Mouse (Mus musculus) embryonic facial prominence, embryonic 12.5 days (tissue): Measurements from ENCODE around the gene Tgfbr3. TPM values are rescaled to one million over a fixed set of nuclear protein-coding genes. Genes with fewer than 3 reads are reported as not detected.

ENCODE experiments used
- ATAC-seq: fragments of 200-750 bp; cut with Nextera tagmentation; 2 replicates; pipeline ENCODE4 v1.8.0; 2017; ENCODE audit not compliant: insufficient number of reproducible peaks, insufficient read depth, low FRiP score, low TSS enrichment
- H3K27ac ChIP-seq: fragments of 300-500 bp; sonication (generic); 2 replicates; pipeline ENCODE4 v1.5.1; 2016; ENCODE audit warnings: mild to moderate bottlenecking
- H3K27me3 ChIP-seq: fragments of 300-500 bp; sonication (generic); 2 replicates; pipeline ENCODE4 v1.6.1; 2016; ENCODE audit warnings: mild to moderate bottlenecking, moderate library complexity
- H3K36me3 ChIP-seq: fragments of 300-500 bp; sonication (generic); 2 replicates; pipeline ENCODE4 v1.6.1; 2016; ENCODE audit warnings: mild to moderate bottlenecking
- H3K4me1 ChIP-seq: fragments of 300-500 bp; sonication (generic); 2 replicates; pipeline ENCODE4 v1.6.1; 2016
- H3K4me2 ChIP-seq: fragments of 300-500 bp; sonication (generic); replicated peaks from 2 replicates; pipeline ENCODE4 v1.6.1; 2016; ENCODE audit warnings: mild to moderate bottlenecking, moderate library complexity
- H3K4me3 ChIP-seq: fragments of 300-500 bp; sonication (generic); 2 replicates; pipeline ENCODE4 v1.5.1; 2016; ENCODE audit warnings: mild to moderate bottlenecking
- H3K9ac ChIP-seq: fragments of 300-500 bp; sonication (generic); 2 replicates; pipeline ENCODE4 v1.6.1; 2016; ENCODE audit warnings: mild to moderate bottlenecking, moderate library complexity
- H3K9me3 ChIP-seq: fragments of 300-500 bp; sonication (generic); 2 replicates; pipeline ENCODE4 v1.6.1; 2016; ENCODE audit warnings: mild to moderate bottlenecking, moderate library complexity
- WGBS: fragments of 180-500 bp; shearing (Covaris S2); methylation state at CpG from one replicate; pipeline ENCODE4 v1.1.7; 2016; 5-methylcytosine and 5-hydroxymethylcytosine counted together
- polyA plus RNA-seq: library from polyadenylated mRNA; unstranded; fragments of >200 nt; fragmentation: Nextera tagmentation; extraction: Ambion mirVana; gene quantifications from 2 replicates; pipeline ENCODE4 v1.2.1, GENCODE M21; 2016

Gene Tgfbr3
- polyA plus RNA-seq, 1 experiment from 2014 or later = 25.3 TPM

- no peak for ATAC-seq
- Histone ChIP-seq H3K4me2 (no peak overlapping the region), H3K9me3 (no peaks in the 10 kb centered on the region), H3K27ac (peak overlapping the region; percentile 55; the same call in 1 of the 2 replicates), H3K4me3 (no peak overlapping the region), H3K9ac (no peak overlapping the region), H3K27me3 (no peaks in the 10 kb centered on the region), H3K36me3 (no peaks in the 10 kb centered on the region), H3K4me1 (peaks cover 23% of the 10 kb centered on the region)
- 75% methylated on average over 3 of the region's 3 CpGs for WGBS
Measured at GRCm38 (mm10) chr5:107099634-107100033, 189.8 kb downstream of the Tgfbr3 start.

GRCm38 (mm10) chr5:107099076-107099475 lies 190.4 kb downstream of the Tgfbr3 start:
- Histone ChIP-seq H3K4me2 (no peak overlapping the region), H3K4me1 (peaks cover 23% of the 10 kb centered on the region), H3K36me3 (no peaks in the 10 kb centered on the region), H3K4me3 (no peak overlapping the region), H3K9ac (no peak overlapping the region), H3K27me3 (no peaks in the 10 kb centered on the region), H3K27ac (peak overlapping the region; percentile 55; the same call in 1 of the 2 replicates), H3K9me3 (no peaks in the 10 kb centered on the region)
- no peak for ATAC-seq
- 49% methylated on average over 6 of the region's 6 CpGs for WGBS

- no peak overlapping the region for H3K9ac ChIP-seq
- H3K27me3 ChIP-seq = no peaks in the 10 kb centered on the region
- no peaks in the 10 kb centered on the region for H3K9me3 ChIP-seq
- H3K36me3 ChIP-seq = no peaks in the 10 kb centered on the region
- no peak overlapping the region for H3K4me2 ChIP-seq
- H3K27ac ChIP-seq = no peak overlapping the region
- peaks cover 23% of the 10 kb centered on the region for H3K4me1 ChIP-seq
- no peak for ATAC-seq
- no peak overlapping the region for H3K4me3 ChIP-seq
- WGBS = 74% methylated on average over 5 of the region's 5 CpGs
Measured at GRCm38 (mm10) chr5:107098007-107098406, 191.4 kb downstream of the Tgfbr3 start.

GRCm38 (mm10) chr5:107097314-107097713 lies 192.1 kb downstream of the Tgfbr3 start:
- no peak overlapping the region for H3K9ac ChIP-seq
- no peak overlapping the region for H3K27ac ChIP-seq
- H3K27me3 ChIP-seq = no peaks in the 10 kb centered on the region
- peaks cover 23% of the 10 kb centered on the region for H3K4me1 ChIP-seq
- H3K4me3 ChIP-seq = no peak overlapping the region
- ATAC-seq = no peak
- no peaks in the 10 kb centered on the region for H3K9me3 ChIP-seq
- H3K4me2 ChIP-seq = no peak overlapping the region
- whole genome bisulfite sequencing = 69% methylated on average over 7 of the region's 7 CpGs
- H3K36me3 ChIP-seq = no peaks in the 10 kb centered on the region

GRCm38 (mm10) chr5:107094233-107094632 lies 195.2 kb downstream of the Tgfbr3 start:
- H3K27ac ChIP-seq = no peak overlapping the region
- no peak overlapping the region for H3K4me3 ChIP-seq
- H3K4me1 ChIP-seq = peaks cover 12% of the 10 kb centered on the region
- H3K9me3 ChIP-seq = no peaks in the 10 kb centered on the region
- no peak for ATAC-seq
- no peaks in the 10 kb centered on the region for H3K36me3 ChIP-seq
- WGBS = 27% methylated on average over 5 of the region's 5 CpGs
- no peak overlapping the region for H3K9ac ChIP-seq
- H3K4me2 ChIP-seq = no peak overlapping the region
- H3K27me3 ChIP-seq = no peaks in the 10 kb centered on the region

GRCm38 (mm10) chr5:107093253-107093652 lies 196.2 kb downstream of the Tgfbr3 start:
- WGBS = 70% methylated on average over 3 of the region's 3 CpGs
- no peak for ATAC-seq
- Histone ChIP-seq H3K4me2 (no peak overlapping the region), H3K27ac (no peak overlapping the region), H3K27me3 (no peaks in the 10 kb centered on the region), H3K4me1 (peaks cover 12% of the 10 kb centered on the region), H3K9ac (no peak overlapping the region), H3K36me3 (no peaks in the 10 kb centered on the region), H3K4me3 (no peak overlapping the region), H3K9me3 (no peaks in the 10 kb centered on the region)

- H3K4me3 ChIP-seq = no peak overlapping the region
- H3K9ac ChIP-seq = no peak overlapping the region
- H3K36me3 ChIP-seq = no peaks in the 10 kb centered on the region
- WGBS = 75% methylated on average over 8 of the region's 8 CpGs
- no peak overlapping the region for H3K4me2 ChIP-seq
- ATAC-seq = no peak
- no peak overlapping the region for H3K27ac ChIP-seq
- H3K27me3 ChIP-seq = no peaks in the 10 kb centered on the region
- no peaks in the 10 kb centered on the region for H3K9me3 ChIP-seq
- H3K4me1 ChIP-seq = peaks cover 15% of the 10 kb centered on the region
Measured at GRCm38 (mm10) chr5:107092137-107092536, 197.3 kb downstream of the Tgfbr3 start.

- Histone ChIP-seq H3K27me3 (no peaks in the 10 kb centered on the region), H3K36me3 (no peaks in the 10 kb centered on the region), H3K9ac (no peak overlapping the region), H3K4me3 (no peak overlapping the region), H3K9me3 (no peaks in the 10 kb centered on the region), H3K4me2 (no peak overlapping the region), H3K4me1 (peaks cover 19% of the 10 kb centered on the region), H3K27ac (no peak overlapping the region)
- ATAC-seq = no peak
- 39% methylated on average over 5 of the region's 5 CpGs for WGBS
Measured at GRCm38 (mm10) chr5:107089966-107090365, 199.5 kb downstream of the Tgfbr3 start.

- Histone ChIP-seq H3K4me2 (peak overlapping the region; percentile 27; the same call in 1 of the 2 replicates), H3K9ac (no peak overlapping the region), H3K4me3 (no peak overlapping the region), H3K9me3 (no peaks in the 10 kb centered on the region), H3K4me1 (peaks cover 19% of the 10 kb centered on the region), H3K27ac (peak overlapping the region; percentile 85), H3K27me3 (no peaks in the 10 kb centered on the region), H3K36me3 (no peaks in the 10 kb centered on the region)
- peak; percentile 91 for ATAC-seq
- WGBS = 27% methylated on average over 12 of the region's 12 CpGs
Measured at GRCm38 (mm10) chr5:107087829-107088808, 201.3 kb downstream of the Tgfbr3 start.

- no peaks in the 10 kb centered on the region for H3K36me3 ChIP-seq
Measured at GRCm38 (mm10) chr5:107087291-107087690, 202.1 kb downstream of the Tgfbr3 start.

GRCm38 (mm10) chr5:107086166-107086565 lies 203.3 kb downstream of the Tgfbr3 start:
- whole genome bisulfite sequencing = 80% methylated on average over 5 of the region's 5 CpGs
- Histone ChIP-seq H3K9me3 (no peaks in the 10 kb centered on the region), H3K27me3 (no peaks in the 10 kb centered on the region), H3K27ac (no peak overlapping the region), H3K4me1 (peaks cover 27% of the 10 kb centered on the region), H3K4me3 (no peak overlapping the region), H3K9ac (no peak overlapping the region), H3K36me3 (no peaks in the 10 kb centered on the region), H3K4me2 (no peak overlapping the region)
- no peak for ATAC-seq

More at GRCm38 (mm10) chr5:107087291-107087690, 202.1 kb downstream of the Tgfbr3 start:
- Histone ChIP-seq H3K4me3 (no peak overlapping the region), H3K27me3 (no peaks in the 10 kb centered on the region), H3K9ac (no peak overlapping the region), H3K4me1 (peaks cover 21% of the 10 kb centered on the region), H3K9me3 (no peaks in the 10 kb centered on the region), H3K4me2 (no peak overlapping the region), H3K27ac (peak overlapping the region; percentile 47)
- WGBS = 51% methylated on average over 2 of the region's 2 CpGs
- no peak for ATAC-seq

- 83% methylated on average over 4 of the region's 4 CpGs for WGBS
- H3K4me2 ChIP-seq = no peak overlapping the region
- ATAC-seq = no peak
- no peaks in the 10 kb centered on the region for H3K36me3 ChIP-seq
- no peaks in the 10 kb centered on the region for H3K9me3 ChIP-seq
- no peak overlapping the region for H3K9ac ChIP-seq
- no peaks in the 10 kb centered on the region for H3K27me3 ChIP-seq
- H3K4me3 ChIP-seq = no peak overlapping the region
- no peak overlapping the region for H3K27ac ChIP-seq
- peaks cover 28% of the 10 kb centered on the region for H3K4me1 ChIP-seq
Measured at GRCm38 (mm10) chr5:107084431-107084830, 205.0 kb downstream of the Tgfbr3 start.
